Mouse (Mus musculus): ENCODE data around the gene Gm5868. TPM values are rescaled to one million over a fixed set of nuclear protein-coding genes. Genes with fewer than 3 reads are reported as not detected.

Gene Gm5868
- polyA plus RNA-seq, 1 experiment from 2014 or later, result 7.3 TPM

GRCm38 (mm10) chr5:72558716-72559526 is 28.4 kb downstream of the Gm5868 start:
- peak; percentile 72 for ATAC-seq (ENCODE audit: low read depth)
- peaks cover 5% of the 10 kb centered on the region; the same call in 1 of the 2 replicates for H3K4me1 ChIP-seq (ENCODE audit: control insufficient read depth, insufficient read depth, low read length)
- no peaks in the 10 kb centered on the region for H3K36me3 ChIP-seq (ENCODE audit: control insufficient read depth, insufficient read depth, low read length)
- WGBS, result under 1% methylated on average over 56 of the region's 57 CpGs
- no peaks in the 10 kb centered on the region for H3K9me3 ChIP-seq (ENCODE audit: control insufficient read depth, low read length)
- H3K27me3 ChIP-seq (ENCODE audit: control insufficient read depth, insufficient read depth, low read length), result no peaks in the 10 kb centered on the region
- H3K4me3 ChIP-seq (ENCODE audit: low read depth, low read length), result peak overlapping the region; percentile 92
- H3K4me2 ChIP-seq (ENCODE audit: low read depth, low read length), result peak overlapping the region; percentile 65
- H3K9ac ChIP-seq (replicated peaks; ENCODE audit: low read depth, low read length), result peak overlapping the region; percentile 84
- H3K27ac ChIP-seq (ENCODE audit: low read depth, low read length), result peak overlapping the region; percentile 73

DNA sequence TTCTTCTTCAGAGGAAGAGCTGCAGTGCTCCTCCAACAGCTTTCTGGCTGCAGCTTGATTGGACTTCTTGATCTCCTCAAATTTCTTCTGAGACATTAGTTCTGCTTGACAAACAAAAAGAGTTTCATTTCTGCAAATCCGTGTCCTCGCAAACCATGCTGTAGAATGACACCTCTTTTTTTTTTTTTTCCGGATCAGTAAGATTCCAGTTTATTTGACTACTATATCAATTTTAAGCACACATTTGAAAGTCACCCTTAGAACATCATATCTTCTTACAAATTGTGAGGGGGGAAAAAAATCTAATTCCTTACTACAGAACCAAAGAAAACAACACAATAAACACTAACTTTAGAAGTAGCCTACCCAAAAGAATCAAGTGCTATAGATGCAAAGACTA is 31.1 kb downstream of the Gm5868 start:
- H3K4me3 ChIP-seq (ENCODE audit: low read depth, low read length), result no peak overlapping the region
- no peaks in the 10 kb centered on the region for H3K9me3 ChIP-seq (ENCODE audit: control insufficient read depth, low read length)
- no peak overlapping the region for H3K27ac ChIP-seq (ENCODE audit: low read depth, low read length)
- H3K4me1 ChIP-seq (ENCODE audit: control insufficient read depth, insufficient read depth, low read length), result peaks cover 5% of the 10 kb centered on the region; the same call in 1 of the 2 replicates
- no peak for ATAC-seq (ENCODE audit: low read depth)
- 0 out of 2 replicates have a peak, but pooled peaks cover 4% of the 10 kb centered on the region for H3K36me3 ChIP-seq (ENCODE audit: control insufficient read depth, insufficient read depth, low read length)
- no peaks in the 10 kb centered on the region for H3K27me3 ChIP-seq (ENCODE audit: control insufficient read depth, insufficient read depth, low read length)
- H3K4me2 ChIP-seq (ENCODE audit: low read depth, low read length), result no peak overlapping the region
- no peak overlapping the region for H3K9ac ChIP-seq (replicated peaks; ENCODE audit: low read depth, low read length)
- 84% methylated on average over 3 of the region's 3 CpGs for WGBS

DNA sequence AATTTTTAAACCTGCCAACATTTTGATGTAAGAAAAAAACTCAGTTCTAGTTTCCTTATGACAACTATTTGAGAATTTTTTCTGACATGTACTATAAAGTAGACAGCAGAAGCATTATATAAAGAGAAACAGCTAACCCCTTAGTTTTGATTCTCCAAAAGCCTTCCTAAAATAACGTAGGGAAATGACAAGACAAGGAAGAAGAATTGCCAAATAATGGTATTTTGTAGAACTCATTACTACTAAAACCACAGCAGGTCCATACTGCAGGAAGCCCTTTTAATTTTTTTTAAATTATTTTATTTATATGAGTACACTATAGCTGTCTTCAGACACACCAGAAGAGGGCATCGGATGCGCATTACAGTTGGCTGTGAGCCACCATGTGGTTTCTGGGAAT is 36.1 kb downstream of the Gm5868 start:
- no peak overlapping the region for H3K27ac ChIP-seq (ENCODE audit: low read depth, low read length)
- no peaks in the 10 kb centered on the region for H3K27me3 ChIP-seq (ENCODE audit: control insufficient read depth, insufficient read depth, low read length)
- no peaks in the 10 kb centered on the region for H3K4me1 ChIP-seq (ENCODE audit: control insufficient read depth, insufficient read depth, low read length)
- ATAC-seq (ENCODE audit: low read depth), result no peak
- H3K4me2 ChIP-seq (ENCODE audit: low read depth, low read length), result no peak overlapping the region
- no peak overlapping the region for H3K4me3 ChIP-seq (ENCODE audit: low read depth, low read length)
- H3K36me3 ChIP-seq (ENCODE audit: control insufficient read depth, insufficient read depth, low read length), result 0 out of 2 replicates have a peak, but pooled peaks cover 4% of the 10 kb centered on the region
- H3K9me3 ChIP-seq (ENCODE audit: control insufficient read depth, low read length), result no peaks in the 10 kb centered on the region
- 96% methylated on average over 3 of the region's 3 CpGs for WGBS
- H3K9ac ChIP-seq (replicated peaks; ENCODE audit: low read depth, low read length), result no peak overlapping the region

Other genes with a start within 250 kb of the Gm5868 start
- 1.2 and 2.4 TPM in 2 replicates for gene Corin, start 83.1 kb downstream of the Gm5868 start, polyA plus RNA-seq (2014; fragmentation: Nextera tagmentation; extraction: Ambion mirVana)
- 18.5 and 23.0 TPM in 2 replicates for gene Nfxl1, start 27.9 kb downstream of the Gm5868 start, polyA plus RNA-seq (2014; fragmentation: Nextera tagmentation; extraction: Ambion mirVana)
- gene Zar1, start 6.3 kb downstream of the Gm5868 start, polyA plus RNA-seq (2014; fragmentation: Nextera tagmentation; extraction: Ambion mirVana), result 5.9 and 6.9 TPM in 2 replicates
- gene Cnga1, start 56.7 kb upstream of the Gm5868 start, polyA plus RNA-seq (2014; fragmentation: Nextera tagmentation; extraction: Ambion mirVana), result not detected in 2 replicates
- gene Nipal1, start 60.2 kb upstream of the Gm5868 start, polyA plus RNA-seq (2014; fragmentation: Nextera tagmentation; extraction: Ambion mirVana), result 0.50 and 1.2 TPM in 2 replicates
- 0.12 and 0.22 TPM in 2 replicates for gene Txk, start 165.2 kb upstream of the Gm5868 start, polyA plus RNA-seq (2014; fragmentation: Nextera tagmentation; extraction: Ambion mirVana)